Mouse (Mus musculus): ENCODE data around the gene Bnip3.

The Bnip3 gene

GRCm38 (mm10) chr7:138845544-138846391 is 63.6 kb downstream of the Bnip3 start, which contains the start of the genes Ppp2r2d and Mapk1ip1:
Gene Ppp2r2d, plus strand, starts transcription at chr7:138846079.
Gene Mapk1ip1, minus strand, starts transcription at chr7:138846273.
- in situ Hi-C loops (cut with MboI; ENCODE audit: low sequenced_read_pairs), result no loop called here

- in situ Hi-C loops (cut with MboI; ENCODE audit: low sequenced_read_pairs), result no loop called here
These were observed 64.2 kb downstream of the Bnip3 start for GRCm38 (mm10) chr7:138845111-138845510.

GRCm38 (mm10) chr7:138843421-138843820 is 65.9 kb downstream of the Bnip3 start:
- in situ Hi-C loops (cut with MboI; ENCODE audit: low sequenced_read_pairs), result no loop called here

GRCm38 (mm10) chr7:138841436-138842151 is 67.7 kb downstream of the Bnip3 start:
- in situ Hi-C loops (cut with MboI; ENCODE audit: low sequenced_read_pairs), result no loop called here
